Mouse (Mus musculus) neural tube, embryonic 13.5 days (tissue): ENCODE measurements around the gene Olfr1341. TPM values are rescaled to one million over a fixed set of nuclear protein-coding genes. Genes with fewer than 3 reads are reported as not detected.

Experiments
- ATAC-seq: fragments of 200-750 bp; cut with Nextera tagmentation; 2 replicates; pipeline ENCODE4 v1.8.0; 2017; ENCODE audit warnings: low read depth, mild to moderate bottlenecking, moderate TSS enrichment, moderate library complexity
- H3K27ac ChIP-seq: fragments of 300-500 bp; sonication (generic); replicated peaks from 2 replicates; pipeline ENCODE4 v1.5.1; 2015; ENCODE audit warnings: moderate library complexity, mild to moderate bottlenecking, inconsistent platforms
- H3K27me3 ChIP-seq: fragments of 300-500 bp; sonication (generic); 2 replicates; pipeline ENCODE4 v1.6.1; 2015; ENCODE audit warnings: mild to moderate bottlenecking, inconsistent platforms
- H3K36me3 ChIP-seq: fragments of 300-500 bp; sonication (generic); 2 replicates; pipeline ENCODE4 v1.6.1; 2015; ENCODE audit warnings: mild to moderate bottlenecking, inconsistent platforms
- H3K4me1 ChIP-seq: fragments of 300-500 bp; sonication (generic); replicated peaks from 2 replicates; pipeline ENCODE4 v1.6.1; 2015; ENCODE audit warnings: inconsistent platforms
- H3K4me2 ChIP-seq: fragments of 300-500 bp; sonication (generic); 2 replicates; pipeline ENCODE4 v1.6.1; 2015; ENCODE audit warnings: inconsistent platforms, mild to moderate bottlenecking, moderate library complexity
- H3K4me3 ChIP-seq: fragments of 300-500 bp; sonication (generic); 2 replicates; pipeline ENCODE4 v1.5.1; 2015; ENCODE audit warnings: mild to moderate bottlenecking, inconsistent platforms
- H3K9ac ChIP-seq: fragments of 300-500 bp; sonication (generic); 2 replicates; pipeline ENCODE4 v1.6.1; 2015; ENCODE audit warnings: moderate library complexity, mild to moderate bottlenecking, inconsistent platforms
- H3K9me3 ChIP-seq: fragments of 300-500 bp; sonication (generic); 2 replicates; pipeline ENCODE4 v1.6.1; 2016; ENCODE audit warnings: inconsistent platforms
- WGBS: fragments of 180-500 bp; shearing (Covaris S2); methylation state at CpG from one replicate; pipeline ENCODE4 v1.1.7; 2015; 5-methylcytosine and 5-hydroxymethylcytosine counted together
- polyA plus RNA-seq: library from polyadenylated mRNA; unstranded; fragments of >200 nt; fragmentation: Nextera tagmentation; extraction: Ambion mirVana; gene quantifications from 2 replicates; pipeline ENCODE4 v1.2.1, GENCODE M21; 2015

Gene Olfr1341
- polyA plus RNA-seq, result not detected in 2 replicates

- Histone ChIP-seq H3K4me2 (no peak within 1 kb of the TSS), H3K4me1 (no peaks in the 10 kb centered on the region), H3K9me3 (no peaks in the 10 kb centered on the region), H3K4me3 (no peak within 1 kb of the TSS), H3K36me3 (no peaks in the 10 kb centered on the region), H3K27ac (no peak within 1 kb of the TSS), H3K27me3 (no peaks in the 10 kb centered on the region), H3K9ac (no peak within 1 kb of the TSS)
- ATAC-seq, result no peak
- WGBS, result 88% methylated on average over 3 of the region's 3 CpGs
Observed at GRCm38 (mm10) chr4:118703223-118703622, at the start of gene Olfr1341. TSS of gene Olfr1341 (plus strand) at chr4:118703523.

GRCm38 (mm10) chr4:118658652-118659051 is 44.7 kb upstream of the Olfr1341 start, which contains the start of gene Olfr62:
TSS of gene Olfr62 (plus strand) at chr4:118658952.
- Histone ChIP-seq H3K9me3 (no peaks in the 10 kb centered on the region), H3K4me2 (no peak within 1 kb of the TSS), H3K27me3 (no peaks in the 10 kb centered on the region), H3K4me3 (no peak within 1 kb of the TSS), H3K36me3 (no peaks in the 10 kb centered on the region), H3K9ac (no peak within 1 kb of the TSS), H3K27ac (no peak within 1 kb of the TSS), H3K4me1 (no peaks in the 10 kb centered on the region)
- ATAC-seq, result no peak

- Histone ChIP-seq H3K4me2 (no peak overlapping the region), H3K9me3 (no peaks in the 10 kb centered on the region), H3K27ac (no peak overlapping the region), H3K36me3 (no peaks in the 10 kb centered on the region), H3K4me3 (no peak overlapping the region), H3K9ac (no peak overlapping the region), H3K4me1 (no peaks in the 10 kb centered on the region), H3K27me3 (no peaks in the 10 kb centered on the region)
- WGBS, result 73% methylated on average over 2 of the region's 2 CpGs
- no peak for ATAC-seq
Observed at GRCm38 (mm10) chr4:118687086-118687485, 16.2 kb upstream of the Olfr1341 start.

GRCm38 (mm10) chr4:118692412-118692973 is 10.8 kb upstream of the Olfr1341 start, which contains the start of gene Olfr1342:
TSS of gene Olfr1342 (minus strand) at chr4:118692756.
- no peak within 1 kb of the TSS for H3K4me2 ChIP-seq
- H3K27ac ChIP-seq, result no peak within 1 kb of the TSS
- no peak for ATAC-seq
- no peaks in the 10 kb centered on the region for H3K27me3 ChIP-seq
- H3K4me1 ChIP-seq, result no peaks in the 10 kb centered on the region
- no peak within 1 kb of the TSS for H3K4me3 ChIP-seq
- 55% methylated on average over 12 of the region's 12 CpGs for WGBS
- H3K9me3 ChIP-seq, result no peaks in the 10 kb centered on the region
- H3K9ac ChIP-seq, result no peak within 1 kb of the TSS
- no peaks in the 10 kb centered on the region for H3K36me3 ChIP-seq

- Histone ChIP-seq H3K4me2 (no peak overlapping the region), H3K4me1 (no peaks in the 10 kb centered on the region), H3K27me3 (no peaks in the 10 kb centered on the region), H3K36me3 (no peaks in the 10 kb centered on the region), H3K4me3 (no peak overlapping the region), H3K27ac (no peak overlapping the region), H3K9me3 (no peaks in the 10 kb centered on the region), H3K9ac (no peak overlapping the region)
- 35% methylated on average over 2 of the region's 2 CpGs for WGBS
- ATAC-seq, result no peak
Observed at GRCm38 (mm10) chr4:118693812-118694211, 9.5 kb upstream of the Olfr1341 start.

GRCm38 (mm10) chr4:118708086-118708485 is 4.8 kb downstream of the Olfr1341 start:
- H3K4me1 ChIP-seq, result no peaks in the 10 kb centered on the region
- H3K36me3 ChIP-seq, result no peaks in the 10 kb centered on the region
- H3K4me3 ChIP-seq, result no peak overlapping the region
- H3K9ac ChIP-seq, result no peak overlapping the region
- no peaks in the 10 kb centered on the region for H3K9me3 ChIP-seq
- 83% methylated on average over 5 of the region's 5 CpGs for WGBS
- no peak overlapping the region for H3K27ac ChIP-seq
- H3K27me3 ChIP-seq, result no peaks in the 10 kb centered on the region
- no peak overlapping the region for H3K4me2 ChIP-seq
- ATAC-seq, result no peak

GRCm38 (mm10) chr4:118711656-118712055 is 8.3 kb downstream of the Olfr1341 start:
- WGBS, result 29% methylated on average over 1 of the region's 1 CpGs
- no peaks in the 10 kb centered on the region for H3K4me1 ChIP-seq
- H3K36me3 ChIP-seq, result no peaks in the 10 kb centered on the region
- no peaks in the 10 kb centered on the region for H3K27me3 ChIP-seq
- ATAC-seq, result no peak
- H3K9ac ChIP-seq, result no peak overlapping the region
- H3K4me2 ChIP-seq, result no peak overlapping the region
- H3K27ac ChIP-seq, result no peak overlapping the region
- no peaks in the 10 kb centered on the region for H3K9me3 ChIP-seq
- H3K4me3 ChIP-seq, result no peak overlapping the region

GRCm38 (mm10) chr4:118719838-118720237 is 16.5 kb downstream of the Olfr1341 start, which contains the start of gene Olfr1340:
TSS of gene Olfr1340 (plus strand) at chr4:118720138.
- H3K27me3 ChIP-seq, result no peaks in the 10 kb centered on the region
- H3K9me3 ChIP-seq, result no peaks in the 10 kb centered on the region
- no peak within 1 kb of the TSS for H3K9ac ChIP-seq
- no peaks in the 10 kb centered on the region for H3K4me1 ChIP-seq
- H3K4me3 ChIP-seq, result no peak within 1 kb of the TSS
- ATAC-seq, result no peak
- no peak within 1 kb of the TSS for H3K27ac ChIP-seq
- H3K36me3 ChIP-seq, result no peaks in the 10 kb centered on the region
- no peak within 1 kb of the TSS for H3K4me2 ChIP-seq

- H3K9me3 ChIP-seq, result no peaks in the 10 kb centered on the region
- no peaks in the 10 kb centered on the region for H3K27me3 ChIP-seq
- no peaks in the 10 kb centered on the region for H3K36me3 ChIP-seq
- no peak overlapping the region for H3K9ac ChIP-seq
- H3K27ac ChIP-seq, result no peak overlapping the region
- H3K4me2 ChIP-seq, result no peak overlapping the region
- ATAC-seq, result no peak
- 63% methylated on average over 10 of the region's 10 CpGs for WGBS
- no peaks in the 10 kb centered on the region for H3K4me1 ChIP-seq
- H3K4me3 ChIP-seq, result no peak overlapping the region
Observed at GRCm38 (mm10) chr4:118721742-118722483, 18.6 kb downstream of the Olfr1341 start.

- H3K27me3 ChIP-seq, result no peaks in the 10 kb centered on the region
- WGBS, result 100% methylated on average over 1 of the region's 1 CpGs
- no peaks in the 10 kb centered on the region for H3K9me3 ChIP-seq
- no peaks in the 10 kb centered on the region for H3K36me3 ChIP-seq
- H3K4me1 ChIP-seq, result no peaks in the 10 kb centered on the region
- no peak for ATAC-seq
- H3K27ac ChIP-seq, result no peak within 1 kb of the TSS
- H3K4me3 ChIP-seq, result no peak within 1 kb of the TSS
- no peak within 1 kb of the TSS for H3K9ac ChIP-seq
- no peak within 1 kb of the TSS for H3K4me2 ChIP-seq
Observed at GRCm38 (mm10) chr4:118731875-118732274, 28.6 kb downstream of the Olfr1341 start, which contains the start of gene Olfr1339. TSS of gene Olfr1339 (plus strand) at chr4:118732175.

GRCm38 (mm10) chr4:118739574-118739973 is 36.3 kb downstream of the Olfr1341 start:
- WGBS, result 53% methylated on average over 3 of the region's 3 CpGs

GRCm38 (mm10) chr4:118740988-118741698 is 37.8 kb downstream of the Olfr1341 start:
- no peak overlapping the region for H3K4me2 ChIP-seq
- WGBS, result 5% methylated on average over 11 of the region's 11 CpGs
- ATAC-seq, result no peak
- H3K9me3 ChIP-seq, result peaks cover 1% of the 10 kb centered on the region; the same call in 1 of the 2 replicates
- no peaks in the 10 kb centered on the region for H3K36me3 ChIP-seq
- peaks cover 5% of the 10 kb centered on the region; the same call in 1 of the 2 replicates for H3K4me1 ChIP-seq
- H3K27me3 ChIP-seq, result peaks cover 30% of the 10 kb centered on the region
- H3K27ac ChIP-seq, result no peak overlapping the region
- no peak overlapping the region for H3K9ac ChIP-seq
- no peak overlapping the region for H3K4me3 ChIP-seq

More at GRCm38 (mm10) chr4:118739574-118739973, 36.3 kb downstream of the Olfr1341 start:
- no peak overlapping the region for H3K4me3 ChIP-seq
- no peaks in the 10 kb centered on the region for H3K36me3 ChIP-seq
- no peak overlapping the region for H3K4me2 ChIP-seq
- H3K27ac ChIP-seq, result no peak overlapping the region
- ATAC-seq, result no peak
- peaks cover 5% of the 10 kb centered on the region; the same call in 1 of the 2 replicates for H3K4me1 ChIP-seq
- H3K9ac ChIP-seq, result no peak overlapping the region
- H3K9me3 ChIP-seq, result no peaks in the 10 kb centered on the region
- peaks cover 30% of the 10 kb centered on the region for H3K27me3 ChIP-seq
